Mouse (Mus musculus) kidney, adult 11 months (tissue): ENCODE results near the gene Pde4d.
A peak's percentile ranks its signal among the peaks of the same experiment; 100 is the strongest.

ENCODE experiments used
- DNase-seq: peaks from one replicate; pipeline ENCODE4 v3.0.0; 2022

Pde4d gene

GRCm38 (mm10) chr13:109437231-109437776, 987.6 kb downstream of the Pde4d start:
- DNase-seq, result no peak

GRCm38 (mm10) chr13:109439436-109440161, 989.9 kb downstream of the Pde4d start:
- DNase-seq, result peak; percentile 80

- DNase-seq, result peak; percentile 73
These were observed 990.6 kb downstream of the Pde4d start for GRCm38 (mm10) chr13:109440331-109440730.

- peak; percentile 89 for DNase-seq
These were observed 991.1 kb downstream of the Pde4d start for GRCm38 (mm10) chr13:109440881-109441280.

- no peak for DNase-seq
These were observed 991.7 kb downstream of the Pde4d start for GRCm38 (mm10) chr13:109441401-109441973.

- no peak for DNase-seq
These were observed 996.4 kb downstream of the Pde4d start for GRCm38 (mm10) chr13:109446138-109446537.

GRCm38 (mm10) chr13:109448121-109448520, 998.4 kb downstream of the Pde4d start:
- peak; percentile 31 for DNase-seq

- no peak for DNase-seq
These were observed 1024.6 kb downstream of the Pde4d start for GRCm38 (mm10) chr13:109474344-109474743.

- DNase-seq, result peak; percentile 6
These were observed 1031.7 kb downstream of the Pde4d start for GRCm38 (mm10) chr13:109481446-109481845.

GRCm38 (mm10) chr13:109486166-109486565, 1036.4 kb downstream of the Pde4d start:
- DNase-seq, result no peak

- peak; percentile 6 for DNase-seq
These were observed 1037.6 kb downstream of the Pde4d start for GRCm38 (mm10) chr13:109487378-109487777.

- DNase-seq, result no peak
These were observed 1041.1 kb downstream of the Pde4d start for GRCm38 (mm10) chr13:109490853-109491252.

- DNase-seq, result no peak
These were observed 1042.1 kb downstream of the Pde4d start for GRCm38 (mm10) chr13:109491829-109492228.

- no peak for DNase-seq
These were observed 1050.6 kb downstream of the Pde4d start for GRCm38 (mm10) chr13:109500336-109500735.

- DNase-seq, result peak; percentile 15
These were observed 1053.0 kb downstream of the Pde4d start for GRCm38 (mm10) chr13:109502796-109503195.

GRCm38 (mm10) chr13:109506754-109507153, 1057.0 kb downstream of the Pde4d start:
- no peak for DNase-seq

- no peak for DNase-seq
These were observed 1058.7 kb downstream of the Pde4d start for GRCm38 (mm10) chr13:109508472-109508871.

GRCm38 (mm10) chr13:109518194-109518593, 1068.4 kb downstream of the Pde4d start:
- no peak for DNase-seq

- no peak for DNase-seq
These were observed 1069.7 kb downstream of the Pde4d start for GRCm38 (mm10) chr13:109519485-109519884.

GRCm38 (mm10) chr13:109519966-109520646, 1070.4 kb downstream of the Pde4d start:
- DNase-seq, result no peak

- no peak for DNase-seq
These were observed 1084.2 kb downstream of the Pde4d start for GRCm38 (mm10) chr13:109533838-109534523.

- no peak for DNase-seq
These were observed 1085.0 kb downstream of the Pde4d start for GRCm38 (mm10) chr13:109534709-109535284.

- peak; percentile 33 for DNase-seq
These were observed 1086.9 kb downstream of the Pde4d start for GRCm38 (mm10) chr13:109536636-109537035.
